Mouse (Mus musculus): Measurements from ENCODE around the gene Mrc1. TPM values are rescaled to one million over a fixed set of nuclear protein-coding genes. Genes with fewer than 3 reads are reported as not detected.

Mrc1 gene
- 3.8 TPM for polyA plus RNA-seq (2017; shearing (Covaris generic))

DNA sequence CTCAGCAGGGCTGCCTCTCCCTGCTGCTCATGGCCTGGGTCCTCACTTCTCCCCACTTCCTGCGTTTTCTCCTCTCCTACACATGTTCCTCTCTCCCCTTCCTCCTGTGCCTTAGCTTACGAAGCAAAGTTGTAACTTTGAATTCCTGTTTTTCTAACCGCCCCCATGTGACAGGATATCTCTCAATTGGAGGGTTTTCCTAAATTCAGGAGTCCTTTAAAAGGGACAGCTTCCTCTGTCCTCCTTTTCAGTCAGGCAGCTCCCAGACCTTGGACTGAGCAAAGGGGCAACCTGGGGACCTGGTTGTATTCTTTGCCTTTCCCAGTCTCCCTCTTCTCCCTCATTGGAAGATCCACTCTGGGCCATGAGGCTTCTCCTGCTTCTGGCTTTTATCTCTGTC is at the start of gene Mrc1:
Gene Mrc1, plus strand, starts transcription at position 244 of the 400 bp plus-strand sequence.

Other genes with a start within 250 kb of the Mrc1 start
- gene Hacd1, start 173.3 kb upstream of the Mrc1 start, polyA plus RNA-seq (2017; shearing (Covaris generic)), result not detected
- 42.2 TPM for gene Stam, start 155.3 kb upstream of the Mrc1 start, polyA plus RNA-seq (2017; shearing (Covaris generic))
- not detected for gene Tmem236, start 54.9 kb upstream of the Mrc1 start, polyA plus RNA-seq (2017; shearing (Covaris generic))
- not detected for gene Slc39a12, start 158.9 kb downstream of the Mrc1 start, polyA plus RNA-seq (2017; shearing (Covaris generic))

Measured in inflammation-experienced regulatory T-cells, adult 16 weeks (primary cell).